Mouse (Mus musculus) heart, adult 2 months (tissue): Measurements from ENCODE around the gene Ppp1r16b.

Source experiments
- CTCF ChIP-seq: fragments of 200-600 bp; IDR thresholded peaks from 2 replicates; pipeline ENCODE4 v1.8.1; 2022; ENCODE audit warnings: antibody characterized with exemption, mild to moderate bottlenecking, moderate library complexity
- EP300 ChIP-seq: fragments of 200-500 bp; IDR thresholded peaks from 2 replicates; pipeline ENCODE4 v1.6.1; 2011; ENCODE audit warnings: low read depth, low read length, control low read depth; ENCODE audit not compliant: insufficient read depth

- TF ChIP-seq EP300 (no peak), CTCF (no peak)
These were observed 56.3 kb downstream of the Ppp1r16b start for GRCm38 (mm10) chr2:158721481-158721880.
